Mouse (Mus musculus): Measurements from ENCODE around the gene Gm47283. TPM values are rescaled to one million over a fixed set of nuclear protein-coding genes. Genes with fewer than 3 reads are reported as not detected.
"Not testable (repeated sequence)": the region's sequence is repeated elsewhere in the genome, so short reads cannot be mapped to it uniquely, and the experiment has no call there.

Gm47283 gene
- total and polyA plus RNA-seq, 3 experiments = not detected

DNA sequence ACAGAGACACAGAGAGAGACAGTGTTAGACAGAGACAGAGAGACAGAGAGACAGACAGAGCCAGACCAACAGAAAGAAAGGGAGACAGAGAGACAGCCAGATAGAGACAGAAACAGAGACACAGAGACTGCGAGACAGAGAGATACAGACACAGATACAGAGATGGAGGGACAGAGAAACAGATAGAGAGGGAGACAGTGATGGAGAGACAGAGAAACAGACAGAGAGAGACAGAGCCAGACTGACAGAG, 46.2 kb upstream of the Gm47283 start:
- peaks cover 7% of the 10 kb centered on the region for H3K9me3 ChIP-seq (replicated peaks; ENCODE audit: insufficient read depth, low read length)
- no peak for TF ChIP-seq MYC (IDR thresholded peaks at IDR 0.05; ENCODE audit: low read depth, low read length)
- no peak overlapping the region for H3K9ac ChIP-seq (ENCODE audit: control insufficient read depth, low read depth, low read length, poor library complexity, severe bottlenecking)
- DNase-seq (ENCODE audit: low read depth, low spot score) = no peak
- no peak overlapping the region for H3K4me3 ChIP-seq (ENCODE audit: control insufficient read depth in 1 of 2, insufficient read depth in 1 of 2, low read depth in 2 of 2, low read length in 2 of 2)
- no peaks in the 10 kb centered on the region for H3K4me1 ChIP-seq (ENCODE audit: control insufficient read depth in 1 of 2, insufficient read depth in 2 of 2, low read length in 2 of 2)
- no peak overlapping the region for H3K27ac ChIP-seq (ENCODE audit: control insufficient read depth, low read depth, low read length)
- no peaks in the 10 kb centered on the region for H3K27me3 ChIP-seq (ENCODE audit: control insufficient read depth in 1 of 2, insufficient read depth in 2 of 2, low read length in 2 of 2)
- no peaks in the 10 kb centered on the region for H3K79me2 ChIP-seq (ENCODE audit: control insufficient read depth, insufficient read depth, low read length, poor library complexity)
- H3K36me3 ChIP-seq (ENCODE audit: control insufficient read depth in 1 of 2, insufficient read depth in 2 of 2, low read length in 2 of 2) = no peaks in the 10 kb centered on the region

DNA sequence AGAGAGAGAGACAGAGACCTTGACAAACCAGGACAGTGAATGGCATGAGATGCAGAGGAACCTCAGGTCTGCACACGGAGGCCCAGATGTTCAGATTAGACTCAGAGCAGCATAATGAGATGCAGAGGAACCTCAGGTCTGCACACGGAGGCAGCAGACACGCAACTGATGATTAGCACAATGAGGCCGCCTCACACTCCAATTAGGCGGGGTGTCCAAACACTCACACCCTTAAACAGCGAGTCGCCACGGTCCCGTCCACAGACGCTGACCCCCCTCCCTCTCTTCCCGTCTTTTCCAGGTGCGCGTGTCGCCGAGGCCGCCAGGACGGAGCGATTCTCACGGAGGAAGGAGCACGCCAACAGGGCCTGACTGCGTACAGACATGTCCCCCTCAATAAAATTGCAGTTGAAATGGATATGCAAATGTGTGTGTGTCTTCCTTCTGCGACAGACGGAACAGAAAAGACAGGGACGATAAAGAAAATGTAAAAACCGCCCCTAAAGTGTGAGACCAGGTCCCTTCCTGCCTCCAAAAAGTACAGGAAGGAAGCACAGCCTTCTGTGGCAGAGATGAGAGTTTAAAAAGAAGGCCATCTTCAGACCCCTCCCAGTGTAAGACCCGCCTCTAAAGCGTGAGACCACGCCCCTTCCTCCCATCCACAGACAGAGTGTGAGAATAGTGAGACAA, 45.6 kb upstream of the Gm47283 start:
- not testable (repeated sequence) for H3K4me3 ChIP-seq (ENCODE audit: control insufficient read depth in 1 of 2, insufficient read depth in 1 of 2, low read depth in 2 of 2, low read length in 2 of 2); H3K9ac ChIP-seq (ENCODE audit: control insufficient read depth, low read depth, low read length, poor library complexity, severe bottlenecking); H3K36me3 ChIP-seq (ENCODE audit: control insufficient read depth in 1 of 2, insufficient read depth in 2 of 2, low read length in 2 of 2); H3K79me2 ChIP-seq (ENCODE audit: control insufficient read depth, insufficient read depth, low read length, poor library complexity); H3K4me1 ChIP-seq (ENCODE audit: control insufficient read depth in 1 of 2, insufficient read depth in 2 of 2, low read length in 2 of 2); H3K27ac ChIP-seq (ENCODE audit: control insufficient read depth, low read depth, low read length); H3K9me3 ChIP-seq (replicated peaks; ENCODE audit: insufficient read depth, low read length); H3K27me3 ChIP-seq (ENCODE audit: control insufficient read depth in 1 of 2, insufficient read depth in 2 of 2, low read length in 2 of 2)
- DNase-seq (ENCODE audit: low read depth, low spot score) = peak; percentile 79

GRCm38 (mm10) chrY:90739531-90740012, 45.0 kb upstream of the Gm47283 start:
- not testable (repeated sequence) for H3K79me2 ChIP-seq (ENCODE audit: control insufficient read depth, insufficient read depth, low read length, poor library complexity); H3K4me3 ChIP-seq (ENCODE audit: control insufficient read depth in 1 of 2, insufficient read depth in 1 of 2, low read depth in 2 of 2, low read length in 2 of 2); H3K27me3 ChIP-seq (ENCODE audit: control insufficient read depth in 1 of 2, insufficient read depth in 2 of 2, low read length in 2 of 2); H3K4me1 ChIP-seq (ENCODE audit: control insufficient read depth in 1 of 2, insufficient read depth in 2 of 2, low read length in 2 of 2); H3K27ac ChIP-seq (ENCODE audit: control insufficient read depth, low read depth, low read length); H3K9me3 ChIP-seq (replicated peaks; ENCODE audit: insufficient read depth, low read length); H3K36me3 ChIP-seq (ENCODE audit: control insufficient read depth in 1 of 2, insufficient read depth in 2 of 2, low read length in 2 of 2); H3K9ac ChIP-seq (ENCODE audit: control insufficient read depth, low read depth, low read length, poor library complexity, severe bottlenecking)
- peak; percentile 83 for DNase-seq (ENCODE audit: low read depth, low spot score)

DNA sequence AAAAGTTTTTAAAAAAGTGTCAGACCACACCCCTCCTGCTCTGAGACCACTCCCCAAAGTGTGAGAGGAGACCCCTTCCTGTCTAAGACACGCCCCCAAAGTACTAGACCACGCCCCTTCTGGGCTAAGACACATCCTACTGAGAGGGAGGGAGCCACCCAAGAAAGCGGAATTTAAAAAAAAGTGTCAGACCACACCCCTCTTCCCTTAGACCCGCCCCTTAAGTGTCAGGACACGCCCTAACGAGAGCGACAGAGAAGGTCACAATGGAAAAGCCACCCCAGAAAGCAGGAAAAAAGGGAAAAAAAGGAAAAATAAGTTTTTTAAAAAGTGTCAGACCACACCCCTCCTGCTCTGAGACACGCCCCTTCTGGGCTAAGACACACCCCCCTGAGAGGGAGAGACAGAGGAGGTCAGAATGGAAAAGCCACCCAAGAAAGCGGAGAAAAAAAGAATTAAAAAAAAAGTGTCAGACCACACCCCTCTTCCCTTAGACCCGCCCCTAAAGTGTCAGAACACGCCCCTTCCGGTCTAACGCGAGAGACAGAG, 44.5 kb upstream of the Gm47283 start:
- H3K4me1 ChIP-seq (ENCODE audit: control insufficient read depth in 1 of 2, insufficient read depth in 2 of 2, low read length in 2 of 2) = no peaks in the 10 kb centered on the region
- TF ChIP-seq POLR2A (IDR thresholded peaks at IDR 0.05; ENCODE audit: control insufficient read depth in 1 of 2, insufficient read depth in 1 of 2, low read depth in 1 of 2, low read length in 2 of 2, poor library complexity in 1 of 2) (no peak), E2F4 (IDR thresholded peaks at IDR 0.05; ENCODE audit: borderline replicate concordance, low read depth, low read length) (no peak), MYC (IDR thresholded peaks at IDR 0.05; ENCODE audit: low read depth, low read length) (no peak), SMC3 (IDR thresholded peaks at IDR 0.05; ENCODE audit: low read depth, low read length) (no peak), CHD2 (IDR thresholded peaks at IDR 0.05; ENCODE audit: low read length) (no peak), KAT2A (conservative IDR thresholded peaks at IDR 0.05; ENCODE audit: low read depth, low read length) (no peak), CHD1 (IDR thresholded peaks at IDR 0.05; ENCODE audit: low read depth, low read length) (no peak), UBTF (IDR thresholded peaks at IDR 0.05; ENCODE audit: borderline replicate concordance, insufficient read depth, low read depth, low read length) (no peak), GABPA (IDR thresholded peaks at IDR 0.05; ENCODE audit: low read depth, low read length) (no peak), NRF1 (IDR thresholded peaks at IDR 0.05; ENCODE audit: insufficient read depth, low read depth, low read length, poor library complexity, severe bottlenecking) (no peak), NELFE (IDR thresholded peaks at IDR 0.05; ENCODE audit: low read depth, low read length) (no peak), ELF1 (IDR thresholded peaks at IDR 0.05; ENCODE audit: low read depth, low read length) (no peak), ZKSCAN1 (IDR thresholded peaks at IDR 0.05; ENCODE audit: low read depth, low read length) (no peak), MAFK (IDR thresholded peaks at IDR 0.05; ENCODE audit: borderline replicate concordance, low read depth, low read length) (no peak), TAL1 (IDR thresholded peaks at IDR 0.05; ENCODE audit: low read length) (no peak), MEF2A (IDR thresholded peaks at IDR 0.05; ENCODE audit: extremely low read depth, insufficient replicate concordance, low read depth, low read length, poor library complexity, severe bottlenecking) (no peak), GATA1 (IDR thresholded peaks at IDR 0.05; ENCODE audit: low read depth, low read length) (no peak), BHLHE40 (IDR thresholded peaks at IDR 0.05; ENCODE audit: borderline replicate concordance, low read depth, low read length) (no peak)
- H3K4me3 ChIP-seq (ENCODE audit: control insufficient read depth in 1 of 2, insufficient read depth in 1 of 2, low read depth in 2 of 2, low read length in 2 of 2) = no peak overlapping the region
- H3K9ac ChIP-seq (ENCODE audit: control insufficient read depth, low read depth, low read length, poor library complexity, severe bottlenecking) = no peak overlapping the region
- H3K36me3 ChIP-seq (ENCODE audit: control insufficient read depth in 1 of 2, insufficient read depth in 2 of 2, low read length in 2 of 2) = no peaks in the 10 kb centered on the region
- H3K79me2 ChIP-seq (ENCODE audit: control insufficient read depth, insufficient read depth, low read length, poor library complexity) = no peaks in the 10 kb centered on the region
- H3K27me3 ChIP-seq (ENCODE audit: control insufficient read depth in 1 of 2, insufficient read depth in 2 of 2, low read length in 2 of 2) = no peaks in the 10 kb centered on the region
- H3K9me3 ChIP-seq (replicated peaks; ENCODE audit: insufficient read depth, low read length) = peaks cover 7% of the 10 kb centered on the region
- DNase-seq (ENCODE audit: low read depth, low spot score) = peak; percentile 89
- no peak overlapping the region for H3K27ac ChIP-seq (ENCODE audit: control insufficient read depth, low read depth, low read length)

Data from MEL (cell line).